Mouse (Mus musculus): Measurements from ENCODE around the gene Ppp1r37.
"Not testable (repeated sequence)": the region's sequence is repeated elsewhere in the genome, so short reads cannot be mapped to it uniquely, and the experiment has no call there.

Ppp1r37 gene

DNA sequence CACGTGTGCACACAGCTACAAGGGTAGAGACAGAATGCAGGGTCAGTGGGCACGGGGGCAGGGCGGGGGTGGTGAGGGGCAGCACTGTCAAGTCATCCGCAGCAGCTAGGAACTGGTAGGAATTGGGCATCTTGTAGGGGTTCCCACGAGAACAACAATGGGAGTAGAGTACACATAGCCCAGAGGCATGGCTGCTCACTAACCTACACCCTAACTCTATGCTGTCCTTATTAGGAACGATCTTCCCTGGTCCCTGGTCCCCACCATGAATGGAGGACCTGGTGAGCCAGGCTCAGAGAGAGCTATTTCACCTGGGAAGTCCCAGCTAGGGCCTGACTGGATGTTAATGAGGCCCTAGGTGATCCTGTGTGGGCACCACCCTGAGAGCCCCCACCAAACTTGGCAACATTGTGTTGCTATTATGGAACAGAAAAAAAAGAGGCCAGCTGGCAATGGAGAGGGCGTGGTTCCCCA, 21.2 kb downstream of the Ppp1r37 start:
- DNase-seq (ENCODE audit: low read depth, low spot score), result no peak

DNA sequence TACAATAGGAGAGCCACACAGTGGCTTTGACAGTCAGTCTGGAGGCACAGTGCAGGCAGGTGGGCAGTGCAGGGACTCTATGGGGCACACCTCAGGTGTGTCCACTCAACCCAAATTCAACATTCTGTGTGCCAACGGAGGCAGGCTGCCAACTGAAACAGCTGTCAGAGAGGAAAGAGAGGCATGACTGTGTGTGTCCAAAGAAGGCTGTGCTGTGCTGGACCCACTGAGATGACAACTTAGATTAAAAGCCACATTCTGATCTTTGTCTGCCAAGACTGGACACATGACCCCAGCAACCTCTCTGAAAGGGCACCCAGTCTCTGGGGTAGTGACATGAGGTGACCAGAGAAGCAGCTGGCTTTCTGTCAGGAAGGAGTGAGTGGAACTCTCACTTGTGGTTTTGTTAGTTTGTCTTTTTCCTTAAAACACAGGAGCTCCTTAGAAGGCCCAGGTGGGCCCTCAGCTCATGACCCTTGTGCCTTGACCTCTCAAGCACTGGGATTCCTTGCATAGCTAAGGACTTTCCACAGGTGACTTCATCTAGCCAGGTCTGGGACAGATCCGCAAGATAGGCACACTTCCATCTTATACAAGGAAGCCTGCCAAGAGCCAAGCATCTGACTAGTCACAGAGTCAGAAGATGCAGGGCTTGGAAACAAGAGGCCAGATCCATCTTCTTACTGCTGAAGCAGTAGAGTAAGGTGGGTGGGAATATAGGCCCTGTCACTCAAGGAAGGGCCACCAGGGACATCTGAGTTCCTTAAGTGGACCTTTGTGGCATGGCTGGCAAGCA, 21.9 kb downstream of the Ppp1r37 start:
- no peak for DNase-seq (ENCODE audit: low read depth, low spot score)

DNA sequence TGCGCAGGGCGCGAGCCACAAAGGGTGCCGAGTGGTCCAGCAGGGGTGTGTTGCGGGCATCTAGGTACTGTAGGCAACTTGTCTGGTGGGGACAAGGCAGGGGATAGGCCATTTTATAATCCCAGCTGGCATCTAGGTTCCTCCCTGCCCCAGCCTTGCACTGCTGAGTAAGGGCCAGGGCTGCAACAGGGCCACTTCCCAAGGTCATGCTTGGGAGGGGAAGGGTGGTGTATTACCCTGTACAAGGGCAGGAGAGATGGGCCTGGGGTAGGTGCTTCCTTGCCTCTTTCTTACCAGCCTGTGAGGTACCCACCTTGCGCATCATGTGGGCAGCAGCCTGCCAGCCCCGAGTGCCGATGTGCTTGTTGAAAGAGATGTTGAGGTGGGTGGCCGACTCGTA, 28.2 kb downstream of the Ppp1r37 start:
- no peak for DNase-seq (ENCODE audit: low read depth, low spot score)

- no peak for DNase-seq (ENCODE audit: low read depth, low spot score)
Measured at GRCm38 (mm10) chr7:19532240-19532639, 30.6 kb downstream of the Ppp1r37 start.

DNA sequence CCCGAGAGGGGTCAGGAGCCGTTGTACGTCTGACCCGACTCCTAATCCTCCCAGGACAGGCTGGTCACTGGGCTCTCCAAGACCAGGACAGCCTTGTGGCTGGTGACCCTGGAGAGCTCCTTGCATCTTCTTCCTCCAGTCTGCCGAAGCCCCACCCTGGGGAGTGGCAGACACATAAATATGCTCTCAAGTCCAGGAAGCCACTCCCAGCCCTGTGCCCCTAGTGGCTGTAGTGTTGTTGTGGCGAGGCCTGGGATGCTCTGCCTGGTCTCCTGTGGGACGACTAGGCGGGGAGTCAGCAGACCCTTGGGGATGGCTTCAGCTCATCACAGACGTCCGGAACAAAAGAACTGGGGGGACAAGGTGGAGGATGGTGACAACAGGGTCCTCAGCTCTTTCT, 31.8 kb downstream of the Ppp1r37 start:
- no peak for DNase-seq (ENCODE audit: low read depth, low spot score)

DNA sequence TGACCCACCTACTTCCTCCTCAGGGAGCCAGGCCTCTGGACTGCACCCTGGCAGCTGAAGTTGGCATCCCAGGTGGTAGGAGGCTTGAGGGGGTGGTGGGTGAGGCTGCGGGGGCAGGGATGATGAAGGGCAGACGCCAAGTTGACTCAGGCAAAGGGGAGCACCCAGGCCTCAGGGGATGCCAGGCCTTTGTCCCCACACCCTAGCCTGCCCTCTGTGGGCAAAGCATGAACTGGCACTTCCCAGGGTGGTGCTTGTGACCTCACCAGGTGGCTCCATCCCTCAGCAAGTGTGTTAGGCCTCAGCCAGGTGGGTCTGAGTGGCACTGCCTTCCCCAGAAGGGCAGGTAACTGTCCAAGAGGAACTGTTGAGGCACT, 37.8 kb downstream of the Ppp1r37 start:
- no peak for DNase-seq (ENCODE audit: low read depth, low spot score)

- no peak for DNase-seq (ENCODE audit: low read depth, low spot score)
Measured at GRCm38 (mm10) chr7:19524420-19525104, 38.3 kb downstream of the Ppp1r37 start.

DNA sequence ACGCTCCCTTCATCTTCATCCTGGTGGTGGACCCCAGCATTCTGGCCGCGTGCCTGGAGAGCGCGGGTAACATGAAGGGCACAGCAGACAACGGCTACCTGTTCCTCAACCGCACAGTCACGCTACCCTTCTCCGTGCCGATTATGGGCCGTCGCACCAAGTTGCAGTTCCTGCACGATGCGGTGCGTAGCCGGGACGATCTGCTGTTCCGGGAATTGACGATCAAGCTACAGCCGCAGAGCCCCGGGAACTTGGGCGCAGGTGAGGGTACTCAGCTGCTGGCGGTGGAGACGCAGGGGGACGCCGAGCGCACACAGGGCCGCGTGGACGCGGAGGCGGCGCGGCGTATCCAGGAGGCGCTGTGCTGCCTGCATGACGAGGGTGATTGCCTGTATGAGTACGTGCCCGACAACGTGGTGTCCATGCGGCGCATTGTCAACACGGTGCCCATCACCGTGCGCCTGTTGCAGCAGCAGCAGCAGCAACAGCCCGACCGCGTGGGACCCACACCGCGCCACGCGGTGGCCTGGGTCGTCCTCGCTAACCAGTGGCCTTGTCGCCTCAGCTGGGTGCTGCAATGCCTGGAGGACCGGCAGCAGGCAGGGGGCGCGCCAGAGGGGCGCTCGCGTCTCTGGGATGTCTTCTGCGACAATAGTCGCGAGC, 39.0 kb downstream of the Ppp1r37 start:
- DNase-seq (ENCODE audit: low read depth, low spot score), result no peak

DNA sequence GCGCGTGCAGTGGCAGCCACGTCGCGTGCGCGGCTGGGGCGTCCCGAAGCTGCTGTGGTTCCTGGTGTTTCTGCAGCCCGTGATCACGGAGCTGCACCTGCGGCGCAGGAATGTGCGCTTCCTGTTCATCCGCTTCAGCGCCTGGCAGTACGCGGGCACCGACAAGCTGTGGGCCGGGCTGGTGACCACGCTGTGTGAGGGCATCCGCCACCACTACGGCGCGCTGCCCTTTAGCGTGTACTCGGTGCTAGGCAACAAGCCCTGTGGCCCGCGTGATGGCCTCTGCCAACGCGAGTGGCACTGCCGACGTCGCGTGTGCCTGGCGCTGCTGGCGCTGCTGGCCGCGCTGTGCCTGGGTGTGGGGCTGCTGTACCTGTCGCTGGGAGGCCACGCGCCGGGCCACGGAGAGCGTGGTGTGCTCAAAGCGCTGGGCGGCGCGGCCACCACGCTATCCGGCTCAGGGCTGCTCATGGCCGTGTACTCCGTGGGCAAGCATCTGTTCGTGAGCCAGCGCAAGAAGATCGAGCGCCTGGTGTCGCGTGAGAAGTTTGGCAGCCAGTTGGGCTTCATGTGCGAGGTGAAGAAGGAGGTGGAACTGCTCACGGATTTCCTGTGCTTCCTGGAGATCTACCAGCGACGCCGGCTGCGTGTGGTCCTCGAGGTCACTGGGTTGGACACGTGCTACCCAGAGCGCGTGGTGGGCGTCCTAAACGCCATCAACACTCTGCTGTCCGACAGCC, 39.7 kb downstream of the Ppp1r37 start:
- no peak for DNase-seq (ENCODE audit: low read depth, low spot score)

DNA sequence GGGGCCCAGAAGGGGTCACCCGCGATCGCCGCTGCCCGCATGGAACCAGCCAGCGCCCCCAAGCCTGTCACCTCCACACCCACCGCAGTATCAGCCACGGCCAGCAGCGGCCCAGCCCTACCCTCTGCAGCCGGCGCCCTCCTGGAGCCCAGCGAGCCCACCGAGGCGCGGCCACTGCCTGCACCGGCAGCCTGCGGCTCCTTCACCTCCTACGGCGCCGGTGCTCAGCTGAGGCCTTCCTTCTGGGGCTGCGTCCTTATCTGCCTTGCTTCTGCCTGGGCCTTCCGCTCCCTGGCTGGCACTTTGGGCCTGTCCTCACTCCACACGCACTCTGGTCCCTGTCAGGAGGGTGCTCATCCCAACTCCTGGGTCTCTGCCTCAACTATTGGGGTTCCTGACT, 42.8 kb downstream of the Ppp1r37 start:
- no peak for DNase-seq (ENCODE audit: low read depth, low spot score)

DNA sequence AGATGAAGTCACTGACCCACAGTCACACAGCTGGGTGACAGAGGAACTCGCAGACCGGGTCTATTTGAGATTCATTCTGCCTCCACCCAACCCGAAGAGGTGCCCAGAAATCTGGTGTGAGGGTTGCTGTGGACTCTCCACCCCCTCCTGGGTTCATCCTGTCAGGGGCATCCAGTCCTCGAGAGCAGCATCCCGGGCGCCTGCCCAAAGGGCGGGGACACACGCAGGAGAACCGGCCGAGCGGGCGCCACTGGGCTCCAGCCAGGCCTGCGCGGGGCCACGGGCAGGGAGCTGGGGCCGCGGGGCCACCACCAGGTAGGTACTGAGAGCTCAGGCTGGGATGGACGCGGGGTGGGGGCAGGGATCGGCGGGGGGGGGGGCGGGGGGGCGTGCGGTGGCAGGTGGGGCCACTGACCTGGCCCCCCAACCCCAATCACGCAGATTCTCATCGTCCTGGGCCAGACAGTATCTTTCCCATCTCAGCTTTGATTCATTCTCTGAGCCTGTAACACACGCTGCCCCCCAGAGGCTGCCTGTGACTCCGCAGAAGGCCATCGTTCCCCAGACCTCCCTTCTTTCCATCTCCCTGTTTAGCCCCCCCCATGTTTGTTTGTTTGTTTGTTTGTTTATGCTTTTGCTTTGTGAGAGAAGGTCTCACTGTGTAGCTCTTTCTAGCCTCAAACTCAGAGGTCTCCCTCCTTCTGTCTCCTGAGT, 45.1 kb downstream of the Ppp1r37 start, which contains the start of gene Nkpd1:
TSS of gene Nkpd1 (plus strand) at position 187 of the 714 bp plus-strand sequence.
- no peak for DNase-seq (ENCODE audit: low read depth, low spot score)

GRCm38 (mm10) chr7:19512353-19512752, 50.5 kb downstream of the Ppp1r37 start:
- no peak for DNase-seq (ENCODE audit: low read depth, low spot score)

DNA sequence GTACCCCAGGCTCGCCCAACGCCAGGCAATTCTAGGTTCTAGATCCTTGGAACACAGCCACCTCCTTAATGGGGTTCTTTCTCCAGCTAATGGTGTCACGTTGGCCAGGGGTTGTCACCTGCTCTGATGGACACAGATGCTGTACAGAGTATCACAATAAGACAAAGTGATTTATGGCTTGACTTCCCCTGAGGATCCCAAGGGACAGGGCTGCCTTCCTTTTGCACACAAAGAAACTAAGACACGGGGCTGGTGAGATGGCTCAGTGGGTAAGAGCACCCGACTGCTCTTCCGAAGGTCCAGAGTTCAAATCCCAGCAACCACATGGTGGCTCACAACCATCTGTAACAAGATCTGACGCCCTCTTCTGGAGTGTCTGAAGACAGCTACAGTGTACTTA, 50.9 kb downstream of the Ppp1r37 start:
- DNase-seq (ENCODE audit: low read depth, low spot score), result not testable (repeated sequence)

DNA sequence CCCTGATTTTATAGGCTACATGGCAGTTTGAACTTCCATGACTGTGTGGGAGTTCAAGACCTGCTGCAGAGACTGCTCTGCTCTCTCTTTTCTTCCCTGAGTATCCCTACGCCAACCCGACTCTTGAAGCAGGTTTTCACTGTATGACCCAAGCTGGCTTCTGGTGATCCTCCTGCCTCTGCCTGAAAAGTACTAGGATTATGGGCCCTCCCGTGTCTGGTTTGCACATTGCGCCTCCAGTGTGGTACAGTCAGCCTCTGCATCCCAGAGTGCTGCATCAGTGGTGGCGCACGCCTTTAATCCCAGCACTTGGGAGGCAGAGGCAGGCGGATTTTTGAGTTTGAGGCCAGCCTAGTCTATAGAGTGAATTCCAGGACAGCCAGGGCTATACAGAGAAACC, 53.1 kb downstream of the Ppp1r37 start:
- DNase-seq (ENCODE audit: low read depth, low spot score), result no peak

DNA sequence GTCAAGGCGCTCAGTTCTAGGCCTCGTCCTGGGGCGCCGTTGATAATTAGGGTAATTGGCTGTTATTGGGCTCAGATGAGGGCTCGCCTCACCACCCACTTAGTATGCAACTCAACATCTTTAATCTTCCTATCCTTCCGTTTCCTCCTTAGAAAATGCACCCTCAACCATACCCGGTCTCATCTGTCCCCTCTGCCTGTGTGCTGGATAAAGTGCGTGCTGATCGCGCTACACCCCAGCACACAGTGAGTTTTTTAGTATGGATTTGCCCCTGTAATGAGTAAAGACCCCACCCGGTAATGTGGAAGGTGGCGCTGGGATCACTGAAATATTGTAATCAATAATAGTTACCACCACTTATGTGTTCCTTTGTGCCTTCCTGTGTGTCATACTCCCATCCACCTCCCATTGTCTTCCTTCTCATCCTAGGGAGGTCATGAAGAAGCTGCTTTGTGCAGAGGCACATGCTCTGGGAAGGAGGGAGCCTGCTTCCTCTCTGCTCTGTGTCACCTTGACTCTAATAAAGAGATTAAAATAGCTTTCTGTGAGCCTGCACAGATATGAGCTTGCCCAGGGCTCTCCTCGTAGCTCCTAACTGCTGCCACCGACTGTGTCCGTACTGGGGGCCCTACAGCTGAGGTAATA, 53.8 kb downstream of the Ppp1r37 start:
- no peak for DNase-seq (ENCODE audit: low read depth, low spot score)

DNA sequence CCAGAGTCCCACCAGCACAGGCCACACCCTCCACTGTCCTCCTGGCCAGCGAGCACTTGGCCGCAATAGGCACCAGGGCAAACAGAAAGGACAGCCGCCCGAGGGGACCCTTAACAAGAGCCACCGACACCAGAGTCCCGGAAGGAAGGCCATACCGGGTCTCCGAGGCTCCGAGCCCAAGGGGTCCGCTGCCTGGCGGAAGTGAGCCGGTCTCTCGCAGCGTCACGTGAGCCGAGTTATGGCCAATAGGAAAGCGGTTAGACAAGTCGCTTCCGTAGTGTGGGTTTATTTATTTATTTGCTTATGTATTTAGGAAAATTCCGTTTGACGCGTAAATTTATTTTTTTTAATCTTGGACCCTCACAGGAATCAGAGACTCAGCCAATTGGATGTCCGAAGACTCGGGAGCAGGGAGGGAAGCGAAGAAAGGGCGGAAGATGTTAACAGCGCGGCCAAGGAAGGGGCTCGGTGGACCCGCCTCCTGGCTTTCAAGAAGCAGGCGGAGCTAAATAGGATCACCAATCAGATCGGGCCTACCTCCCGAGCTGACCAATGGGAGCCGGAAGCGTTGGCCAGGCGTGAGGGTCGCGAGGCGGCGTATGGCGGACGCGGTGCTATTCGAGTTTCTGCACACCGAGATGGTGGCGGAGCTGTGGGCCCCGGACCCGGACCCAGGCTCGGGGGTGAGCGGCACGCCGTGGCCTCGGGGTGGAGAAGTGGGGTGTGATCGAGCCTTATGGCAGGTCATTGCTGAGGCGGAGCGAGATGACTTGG, 54.5 kb downstream of the Ppp1r37 start, which contains the start of the genes Bloc1s3 and Trappc6a:
TSS of gene Bloc1s3 (minus strand) at position 218 of the 774 bp plus-strand sequence.
TSS of gene Trappc6a (plus strand) at position 246 of the 774 bp plus-strand sequence.
- DNase-seq (ENCODE audit: low read depth, low spot score), result peak; percentile 82

GRCm38 (mm10) chr7:19507612-19507981, 55.3 kb downstream of the Ppp1r37 start:
- DNase-seq (ENCODE audit: low read depth, low spot score), result no peak

DNA sequence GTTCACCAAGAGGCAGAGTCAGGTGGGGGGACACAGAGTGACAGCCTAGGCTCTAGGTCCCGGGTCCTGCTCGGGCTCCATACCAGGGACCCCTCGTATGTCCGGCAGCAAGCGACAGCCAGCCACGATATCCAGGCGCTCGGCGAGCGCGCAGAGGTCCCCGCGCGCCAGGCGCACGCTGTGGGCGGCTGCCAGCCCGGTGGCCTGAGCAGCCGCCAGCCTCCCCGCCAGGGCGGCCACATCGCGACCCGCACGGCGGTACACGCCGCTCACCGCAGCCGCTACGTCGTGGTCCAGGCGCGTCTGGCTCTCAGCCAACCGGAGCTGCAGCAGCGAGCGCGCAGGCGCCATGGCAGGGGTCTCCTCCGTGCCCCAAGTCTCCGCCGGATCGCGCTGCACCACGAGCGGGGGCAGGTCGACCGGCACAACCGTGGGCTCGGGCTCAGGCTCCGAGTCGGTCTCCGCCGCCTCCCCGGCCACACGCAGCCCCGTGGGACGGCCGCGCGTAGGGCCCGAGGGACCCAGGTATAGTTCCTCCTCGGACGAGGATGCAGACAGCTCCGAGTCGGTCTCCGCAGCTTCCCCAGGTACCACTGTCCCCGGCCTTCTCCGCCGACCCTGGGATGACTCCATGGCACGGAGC, 55.8 kb downstream of the Ppp1r37 start:
- no peak for DNase-seq (ENCODE audit: low read depth, low spot score)

- no peak for DNase-seq (ENCODE audit: low read depth, low spot score)
Measured at GRCm38 (mm10) chr7:19506326-19506725, 56.5 kb downstream of the Ppp1r37 start.
